Mouse (Mus musculus) heart, postnatal 0 days (tissue): ENCODE measurements around the gene Gm14137. TPM values are rescaled to one million over a fixed set of nuclear protein-coding genes. Genes with fewer than 3 reads are reported as not detected.

ENCODE experiments used
- ATAC-seq: fragments of 200-750 bp; cut with Nextera tagmentation; 2 replicates; pipeline ENCODE4 v1.8.0; 2017; ENCODE audit warnings: low read depth, moderate number of reproducible peaks, moderate library complexity; ENCODE audit not compliant: insufficient read depth
- DNase-seq: peaks from one replicate; pipeline ENCODE4 v3.0.0-alpha.2; 2016; ENCODE audit warnings: low spot score
- H3K27ac ChIP-seq: fragments of 300-500 bp; sonication (generic); 2 replicates; pipeline ENCODE4 v1.5.1; 2014; ENCODE audit warnings: low read depth, mild to moderate bottlenecking
- H3K27me3 ChIP-seq: fragments of 300-500 bp; sonication (generic); 2 replicates; pipeline ENCODE4 v1.6.1; 2014; ENCODE audit warnings: low read length, mixed read lengths; ENCODE audit not compliant: control insufficient read depth, insufficient read depth
- H3K36me3 ChIP-seq: fragments of 300-500 bp; sonication (generic); replicated peaks from 2 replicates; pipeline ENCODE4 v1.6.1; 2014; ENCODE audit warnings: low read length, mixed read lengths; ENCODE audit not compliant: control insufficient read depth, insufficient read depth
- H3K4me1 ChIP-seq: fragments of 300-500 bp; sonication (generic); 2 replicates; pipeline ENCODE4 v1.6.1; 2014; ENCODE audit warnings: antibody characterized with exemption; ENCODE audit not compliant: control insufficient read depth, insufficient read depth
- H3K4me2 ChIP-seq: fragments of 300-500 bp; sonication (generic); 2 replicates; pipeline ENCODE4 v1.6.1; 2014; ENCODE audit warnings: low read depth, mild to moderate bottlenecking, low read length, moderate library complexity
- H3K4me3 ChIP-seq: fragments of 300-500 bp; sonication (generic); 2 replicates; pipeline ENCODE4 v1.5.1; 2014; ENCODE audit warnings: low read depth, low read length
- H3K9ac ChIP-seq: fragments of 300-500 bp; sonication (generic); replicated peaks from 2 replicates; pipeline ENCODE4 v1.6.1; 2014; ENCODE audit warnings: low read depth, low read length, mixed read lengths
- H3K9me3 ChIP-seq: fragments of 300-500 bp; sonication (generic); replicated peaks from 2 replicates; pipeline ENCODE4 v1.6.1; 2016; ENCODE audit warnings: low read length; ENCODE audit not compliant: control insufficient read depth
- CTCF ChIP-seq: IDR thresholded peaks from 2 replicates; pipeline ENCODE4 v1.5.1; 2016; ENCODE audit warnings: antibody characterized with exemption, control low read depth, low read depth
- EP300 ChIP-seq: IDR thresholded peaks from 2 replicates; pipeline ENCODE4 v1.6.1; 2016; ENCODE audit warnings: antibody characterized with exemption, low read depth
- WGBS: fragments of 180-500 bp; shearing (Covaris S2); extraction: QIAGEN DNeasy Blood & Tissue Kit; methylation state at CpG from one replicate; pipeline ENCODE4 v1.1.7; 2014; 5-methylcytosine and 5-hydroxymethylcytosine counted together
- polyA plus RNA-seq: library from polyadenylated mRNA; unstranded; fragments of >200 nt; fragmentation: Nextera tagmentation; extraction: Ambion mirVana; gene quantifications from 2 replicates; pipeline ENCODE4 v1.2.1, GENCODE M21; 2015
- total RNA-seq: library from RNA; depleted of rRNA; stranded (reverse); fragments of >200 nt; gene quantifications from 2 replicates; pipeline ENCODE4 v1.2.3, GENCODE M21; 2014; ENCODE audit warnings: low replicate concordance

Gm14137 gene
- total and polyA plus RNA-seq, 2 experiments from 2014 or later: 0.12 TPM; not detected in 1

DNA sequence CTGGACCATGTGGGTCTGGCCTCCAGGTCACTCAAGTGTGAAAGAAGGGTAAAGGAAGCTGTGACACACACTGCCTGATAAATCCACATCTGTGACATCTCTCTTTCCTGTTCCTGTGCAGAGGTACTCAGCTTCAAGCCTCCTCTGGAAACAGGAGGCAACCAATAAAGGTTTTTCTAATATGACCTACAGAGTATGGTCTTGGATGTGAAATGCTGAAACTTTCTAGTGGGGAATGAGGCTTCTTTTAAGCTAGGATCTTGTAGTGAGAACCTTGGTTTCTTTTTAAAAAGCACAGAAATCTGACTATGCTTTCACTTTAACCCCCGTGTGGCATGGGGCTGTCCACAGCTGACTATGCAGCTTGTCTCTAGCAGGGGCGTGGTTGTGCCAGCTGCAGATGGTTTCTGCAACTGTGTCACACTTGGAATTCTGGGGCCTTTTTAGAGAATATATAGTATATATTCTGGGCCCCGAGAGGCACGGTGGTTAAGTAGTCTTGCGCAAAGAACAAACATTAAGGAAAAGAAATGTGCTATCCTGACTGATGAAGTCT, 3.2 kb downstream of the Gm14137 start:
- no peak overlapping the region for H3K4me2 ChIP-seq
- no peaks in the 10 kb centered on the region for H3K27me3 ChIP-seq
- no peak overlapping the region for H3K4me3 ChIP-seq
- DNase-seq (no peak), ATAC-seq (no peak)
- H3K9ac ChIP-seq: no peak overlapping the region
- TF ChIP-seq CTCF (no peak), EP300 (no peak)
- no peak overlapping the region for H3K27ac ChIP-seq
- H3K4me1 ChIP-seq: peaks cover 10% of the 10 kb centered on the region; the same call in 1 of the 2 replicates
- no peaks in the 10 kb centered on the region for H3K9me3 ChIP-seq
- 89% methylated on average over 5 of the region's 5 CpGs for WGBS
- peaks cover 9% of the 10 kb centered on the region; the same call in 1 of the 2 replicates for H3K36me3 ChIP-seq

DNA sequence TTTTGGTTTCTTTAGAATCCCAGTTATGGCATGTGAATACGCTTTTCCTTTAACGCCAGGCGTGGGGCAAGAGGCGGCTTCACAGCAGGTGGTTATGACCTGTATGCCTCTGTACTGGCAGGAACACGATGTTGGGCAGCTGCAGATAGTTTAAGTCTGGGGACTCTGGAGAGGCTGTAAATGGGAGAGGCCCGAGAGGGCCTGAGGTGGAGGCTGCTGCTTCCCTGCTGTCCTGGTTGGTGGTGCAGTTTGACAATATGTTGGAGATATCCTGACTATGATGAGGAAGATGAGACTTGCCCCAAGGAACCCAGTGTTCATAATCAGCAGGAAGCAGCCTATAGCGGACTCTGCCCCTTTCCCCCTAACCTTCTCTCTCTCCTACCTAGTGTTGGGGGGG, 8.6 kb downstream of the Gm14137 start:
- DNase-seq (no peak), ATAC-seq (no peak)
- H3K4me3 ChIP-seq: no peak overlapping the region
- no peak overlapping the region for H3K9ac ChIP-seq
- WGBS: 84% methylated on average over 7 of the region's 7 CpGs
- H3K27me3 ChIP-seq: no peaks in the 10 kb centered on the region
- TF ChIP-seq CTCF (no peak), EP300 (no peak)
- H3K36me3 ChIP-seq: peaks cover 18% of the 10 kb centered on the region
- no peak overlapping the region for H3K4me2 ChIP-seq
- no peak overlapping the region for H3K27ac ChIP-seq
- no peaks in the 10 kb centered on the region for H3K4me1 ChIP-seq
- no peaks in the 10 kb centered on the region for H3K9me3 ChIP-seq

DNA sequence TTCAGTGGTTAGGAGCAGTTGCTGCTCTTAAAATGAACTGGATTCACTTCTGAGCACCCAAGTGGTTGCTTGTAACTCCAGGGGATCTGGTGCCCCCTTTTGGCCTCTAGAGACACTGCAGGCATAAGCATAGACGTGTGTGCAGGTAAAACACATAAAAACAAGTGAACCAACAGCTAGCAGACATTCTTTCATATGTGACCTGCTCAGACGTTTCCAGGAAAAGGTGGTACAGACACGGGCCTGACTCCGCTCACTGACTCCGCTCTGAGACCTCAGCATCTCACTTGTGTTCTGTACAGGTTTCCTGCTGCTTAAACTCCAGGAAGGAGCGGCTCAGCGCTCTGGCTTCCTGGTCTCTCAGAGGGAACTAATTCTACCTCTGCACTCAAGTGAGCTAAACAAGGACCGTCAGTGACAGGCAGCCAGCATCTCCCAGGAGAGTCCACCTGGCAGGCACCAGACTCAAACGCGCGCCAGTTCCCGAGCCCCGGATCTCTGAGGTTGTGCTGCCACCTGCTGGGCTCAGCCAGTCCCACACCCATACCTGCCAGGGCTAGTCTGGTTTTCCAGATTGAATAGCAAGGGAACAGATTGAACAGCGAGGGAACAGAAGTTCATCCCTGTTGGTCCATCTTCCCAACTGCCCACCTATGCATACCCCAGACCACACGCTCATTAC, 14.9 kb downstream of the Gm14137 start:
- peak; percentile 51 for DNase-seq
- Histone ChIP-seq H3K36me3 (no peaks in the 10 kb centered on the region; the same call in 1 of the 2 replicates), H3K27ac (no peak overlapping the region), H3K4me2 (peak overlapping the region; percentile 62), H3K9ac (no peak overlapping the region), H3K4me1 (peaks cover 3% of the 10 kb centered on the region; the same call in 1 of the 2 replicates), H3K27me3 (no peaks in the 10 kb centered on the region), H3K9me3 (no peaks in the 10 kb centered on the region), H3K4me3 (peak overlapping the region; percentile 28)
- TF ChIP-seq EP300 (no peak), CTCF (peak; percentile 89)
- WGBS: 7% methylated on average over 15 of the region's 15 CpGs
- ATAC-seq: peak; percentile 85

DNA sequence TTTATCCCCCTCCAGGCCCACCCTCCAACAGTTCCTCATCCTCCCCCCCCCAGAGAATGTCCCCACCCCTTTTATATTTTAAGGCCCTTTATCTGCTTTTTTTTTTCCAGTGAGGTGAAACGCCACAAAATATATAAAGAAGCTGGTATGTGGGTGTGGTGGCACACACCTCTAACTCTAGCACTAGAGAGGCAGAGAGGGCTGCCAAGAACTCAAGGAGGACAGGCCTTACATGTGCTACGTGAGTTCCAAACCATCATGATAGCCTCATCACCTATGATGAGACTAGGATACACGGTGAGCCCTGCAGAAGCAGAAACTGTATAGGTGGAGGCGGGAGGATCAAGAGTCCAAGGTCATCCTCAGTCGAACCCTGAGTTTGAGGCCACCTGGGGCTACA, 16.7 kb downstream of the Gm14137 start:
- H3K9me3 ChIP-seq: no peaks in the 10 kb centered on the region
- H3K4me3 ChIP-seq: no peak overlapping the region
- 62% methylated on average over 5 of the region's 5 CpGs for WGBS
- no peak for DNase-seq
- no peak for TF ChIP-seq CTCF
- no peak for TF ChIP-seq EP300
- no peak overlapping the region for H3K4me2 ChIP-seq
- H3K36me3 ChIP-seq: no peaks in the 10 kb centered on the region
- no peaks in the 10 kb centered on the region for H3K27me3 ChIP-seq
- H3K9ac ChIP-seq: no peak overlapping the region
- no peak overlapping the region for H3K27ac ChIP-seq
- ATAC-seq: no peak
- H3K4me1 ChIP-seq: peaks cover 7% of the 10 kb centered on the region

DNA sequence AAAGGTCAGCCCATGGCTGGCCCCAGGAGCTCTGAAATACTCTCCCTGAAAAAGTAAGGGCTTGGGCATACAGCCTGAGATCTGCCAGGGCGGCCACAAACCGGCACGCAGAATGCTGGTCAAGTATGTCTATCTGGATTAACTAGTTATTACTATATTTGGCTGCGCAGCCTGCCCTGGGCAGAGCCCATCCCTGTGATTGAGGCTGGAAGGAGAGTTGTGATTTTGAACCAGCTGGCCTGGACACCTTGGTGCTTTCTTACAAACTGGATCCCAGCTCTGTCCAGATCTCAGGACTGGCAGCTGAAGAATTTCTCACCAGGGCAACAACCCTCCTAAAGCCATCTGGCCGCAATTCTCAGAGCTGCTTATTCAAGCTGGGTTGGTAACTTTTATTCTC, 19.8 kb downstream of the Gm14137 start:
- ATAC-seq: peak; percentile 57; the same call in 1 of the 2 replicates
- Histone ChIP-seq H3K9ac (no peak overlapping the region; the same call in 1 of the 2 replicates), H3K36me3 (no peaks in the 10 kb centered on the region), H3K4me2 (no peak overlapping the region), H3K4me3 (no peak overlapping the region), H3K9me3 (no peaks in the 10 kb centered on the region), H3K27me3 (no peaks in the 10 kb centered on the region), H3K4me1 (peaks cover 7% of the 10 kb centered on the region), H3K27ac (peak overlapping the region; percentile 69)
- DNase-seq: no peak
- TF ChIP-seq EP300 (no peak), CTCF (no peak)
- 53% methylated on average over 5 of the region's 5 CpGs for whole genome bisulfite sequencing
